Mouse (Mus musculus) neutrophil, adult 59 days (primary cell): Measurements from ENCODE around the gene Dnajc14. TPM values are rescaled to one million over a fixed set of nuclear protein-coding genes. Genes with fewer than 3 reads are reported as not detected.

ENCODE experiments used
- total RNA-seq, 2 experiments: library from RNA; stranded (reverse); gene quantifications; 1 replicate in 1 of 2; 2 replicates in 1 of 2; pipeline ENCODE4 v1.2.4; 2023

Gene Dnajc14
- 10 to 100 TPM; 67.2 to 71.3 TPM for total RNA-seq

DNA sequence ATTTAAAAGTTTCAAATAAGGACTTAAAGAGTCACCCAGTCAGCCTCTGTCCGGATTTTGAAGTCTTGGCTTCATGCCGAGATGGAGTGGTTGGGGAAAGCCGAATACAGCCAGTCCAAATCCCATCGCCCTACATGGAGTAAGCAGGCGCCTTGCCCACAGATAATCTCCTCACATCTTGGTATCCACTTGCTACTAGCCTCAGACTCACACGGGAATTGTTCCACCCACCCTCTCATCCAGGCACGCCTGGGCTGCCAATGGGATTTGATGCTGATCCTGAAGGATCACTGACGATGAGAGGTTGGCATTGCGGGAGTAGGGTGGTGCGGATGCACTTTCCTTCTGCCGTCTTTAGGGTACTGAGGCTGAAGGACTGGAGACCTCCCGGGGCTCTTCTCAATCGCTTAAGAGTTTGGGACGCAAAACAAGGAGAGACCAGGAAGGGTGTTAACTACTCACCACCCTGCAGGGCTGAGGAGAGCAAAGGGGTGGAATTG is at the start of gene Dnajc14:
Gene Dnajc14, plus strand, starts transcription at position 292 of the 500 bp plus-strand sequence.

DNA sequence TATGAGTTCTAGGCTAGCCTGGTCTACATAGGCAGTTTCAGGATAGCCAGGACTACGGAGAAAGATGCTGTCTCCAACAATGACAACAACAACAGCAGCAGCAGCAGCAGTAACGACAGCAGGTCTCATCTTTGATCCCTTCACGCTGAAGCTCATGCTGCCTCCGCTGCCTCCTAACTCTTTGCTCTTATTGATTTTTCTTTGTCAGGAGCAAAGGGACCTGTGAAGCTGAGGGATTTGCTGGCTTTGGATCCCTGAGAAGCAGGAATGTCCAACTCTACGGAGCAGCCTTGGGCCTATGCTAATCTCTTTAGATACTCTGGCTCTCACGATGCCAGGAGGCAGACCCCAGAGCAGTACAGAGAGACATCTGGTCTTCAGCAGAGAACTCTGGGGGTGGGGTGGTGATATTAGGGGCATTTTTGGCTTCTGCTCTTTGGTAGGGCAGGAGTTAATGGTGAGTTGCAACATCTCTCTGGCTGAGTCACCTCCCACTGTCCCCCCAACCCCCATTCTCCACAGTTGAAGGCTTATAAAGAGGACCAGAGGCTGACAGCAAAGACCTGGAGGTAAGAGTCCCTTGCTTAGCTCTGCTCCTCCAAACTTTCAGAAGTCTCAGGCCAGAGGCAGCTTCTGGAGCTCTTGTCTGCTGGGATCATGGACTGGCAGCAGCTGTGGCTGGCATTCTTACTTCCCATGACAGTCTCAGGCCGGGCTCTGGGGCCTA is 13.3 kb upstream of the Dnajc14 start, which contains the start of gene Mmp19:
Gene Mmp19, plus strand, starts transcription at position 513 of the 727 bp plus-strand sequence.

GRCm38 (mm10) chr10:128804271-128805091 is 619 bp downstream of the Dnajc14 start, which contains the start of gene Tmem198b:
Tmem198b (minus strand) TSS chr10:128804370.

GRCm38 (mm10) chr10:128817033-128817432 is 13.2 kb downstream of the Dnajc14 start, which contains the start of gene Sarnp:
Sarnp (plus strand) TSS chr10:128817333.

DNA sequence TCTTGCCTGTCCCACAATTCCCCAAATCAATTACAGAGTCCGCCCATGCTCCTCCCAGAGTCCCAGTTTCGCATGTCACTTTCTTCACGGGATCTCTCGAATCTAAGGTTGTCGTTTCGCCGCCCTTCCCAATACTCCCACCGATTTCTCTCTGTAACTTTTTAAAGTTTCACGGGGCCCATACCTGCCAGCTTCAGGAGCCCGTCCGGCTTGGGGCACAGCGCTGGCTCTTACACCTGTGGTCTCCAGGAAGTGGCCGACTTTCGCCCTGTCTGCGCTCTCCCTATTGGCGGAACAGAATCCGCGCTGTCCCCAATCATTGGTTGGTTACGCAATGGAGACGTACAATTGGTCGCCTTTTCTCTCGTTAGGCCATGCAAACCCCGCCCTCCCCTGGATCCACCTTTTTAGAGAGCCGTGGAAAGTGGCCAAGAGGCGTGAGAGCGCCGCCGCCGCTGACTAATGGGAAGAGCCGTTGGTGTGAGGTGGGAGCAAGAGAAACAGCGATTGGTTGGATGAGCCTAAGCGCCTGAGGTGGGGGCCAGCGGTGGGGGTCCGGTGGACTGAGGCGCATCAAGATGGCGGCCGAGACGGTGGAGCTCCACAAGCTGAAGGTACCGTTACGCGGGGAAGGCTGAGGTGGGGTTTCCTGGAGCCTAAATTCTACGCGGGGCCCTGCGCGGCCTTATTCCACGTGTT is 17.6 kb downstream of the Dnajc14 start, which contains the start of gene Ormdl2:
Gene Ormdl2, minus strand, starts transcription at position 288 of the 699 bp plus-strand sequence.

Other genes starting within 250 kb of the Dnajc14 start
- gene Pa2g4, start 238.1 kb upstream of the Dnajc14 start, total RNA-seq, result 10 to 100 TPM; 42.7 to 48.3 TPM
- gene Erbb3, start 214.4 kb upstream of the Dnajc14 start, total RNA-seq, result under 1 TPM; 0.49 to 0.58 TPM
- 100 to 1,000 TPM; 471 to 533 TPM for gene Rps26, start 177.3 kb upstream of the Dnajc14 start, total RNA-seq
- not detected for gene Ikzf4, start 158.1 kb upstream of the Dnajc14 start, total RNA-seq
- gene Suox, start 130.0 kb upstream of the Dnajc14 start, total RNA-seq, result 1 to 10 TPM; 2.3 to 3.2 TPM
- 100 to 1,000 TPM; 110 to 114 TPM for gene Rab5b, start 107.8 kb upstream of the Dnajc14 start, total RNA-seq
- gene Pmel, start 99.9 kb upstream of the Dnajc14 start, total RNA-seq, result 1 to 10 TPM; 1.6 to 2.2 TPM
- 10 to 100 TPM; 74.7 to 85.8 TPM for gene Cdk2, start 99.0 kb upstream of the Dnajc14 start, total RNA-seq
- 10 to 100 TPM; 50.1 to 52.9 TPM for gene Dgka, start 59.2 kb upstream of the Dnajc14 start, total RNA-seq
- gene Pym1, start 56.2 kb upstream of the Dnajc14 start, total RNA-seq, result 10 to 100 TPM; 18.5 to 21.6 TPM
- gene Mmp19, start 13.2 kb upstream of the Dnajc14 start, total RNA-seq, result 1 to 10 TPM; 4.4 to 6.1 TPM
- gene Tmem198b, start 308 bp downstream of the Dnajc14 start, total RNA-seq, result 1 to 10 TPM; 4.8 to 5.1 TPM
- gene Sarnp, start 13.3 kb downstream of the Dnajc14 start, total RNA-seq, result 10 to 100 TPM; 33.1 to 39.1 TPM
- gene Ormdl2, start 17.6 kb downstream of the Dnajc14 start, total RNA-seq, result 10 to 100 TPM; 17.9 to 23.0 TPM
- under 1 TPM; 0.15 to 0.20 TPM for gene Gdf11, start 87.7 kb downstream of the Dnajc14 start, total RNA-seq
- 100 to 1,000 TPM; 129 to 165 TPM for gene Cd63, start 96.9 kb downstream of the Dnajc14 start, total RNA-seq
- gene Rdh5, start 118.8 kb downstream of the Dnajc14 start, total RNA-seq, result 1 to 10 TPM; 5.5 to 6.2 TPM
- 100 to 1,000 TPM; 100 to 105 TPM for gene Bloc1s1, start 120.0 kb downstream of the Dnajc14 start, total RNA-seq
- gene Itga7, start 129.8 kb downstream of the Dnajc14 start, total RNA-seq, result under 1 TPM; 0.13 to 0.42 TPM
- not detected for gene Mettl7b, start 156.9 kb downstream of the Dnajc14 start, total RNA-seq
- gene Olfr9, start 185.4 kb downstream of the Dnajc14 start, total RNA-seq, result not detected
- not detected for gene Olfr763, start 206.7 kb downstream of the Dnajc14 start, total RNA-seq
- gene Olfr764-ps1, start 235.8 kb downstream of the Dnajc14 start, total RNA-seq, result not detected
- gene Olfr765, start 245.9 kb downstream of the Dnajc14 start, total RNA-seq, result not detected